Mouse (Mus musculus): Measurements from ENCODE around the gene Olfr655. TPM values are rescaled to one million over a fixed set of nuclear protein-coding genes. Genes with fewer than 3 reads are reported as not detected.
A peak's percentile ranks its signal among the peaks of the same experiment; 100 is the strongest.

Olfr655 gene
- not detected for total RNA-seq (2021)
- long read RNA-seq, experiment 1 = 0 reads
- long read RNA-seq, experiment 2 = 0 reads

DNA sequence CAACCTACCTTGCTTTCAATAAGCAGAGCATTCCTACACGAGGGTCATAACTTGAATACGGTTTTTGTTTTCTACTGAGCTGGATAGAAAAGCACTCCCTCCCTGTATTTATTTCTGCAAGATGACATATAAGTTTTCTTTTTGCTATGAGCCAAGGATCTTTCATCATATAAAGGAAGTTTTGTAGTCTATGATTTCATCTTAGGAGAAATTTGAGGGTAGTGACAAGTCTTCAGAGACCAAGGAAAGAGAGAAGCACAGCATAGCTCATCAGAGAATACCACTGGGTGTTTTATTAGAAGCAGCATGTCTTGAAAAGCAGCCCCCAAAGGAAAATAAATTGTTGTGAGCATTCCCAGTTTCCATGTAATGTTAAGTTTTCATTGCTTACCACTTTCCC lies at the start of gene Olfr655:
Olfr655 (minus strand) TSS at position 101 of the 400 bp plus-strand sequence.
- DNase-seq = no peak

DNA sequence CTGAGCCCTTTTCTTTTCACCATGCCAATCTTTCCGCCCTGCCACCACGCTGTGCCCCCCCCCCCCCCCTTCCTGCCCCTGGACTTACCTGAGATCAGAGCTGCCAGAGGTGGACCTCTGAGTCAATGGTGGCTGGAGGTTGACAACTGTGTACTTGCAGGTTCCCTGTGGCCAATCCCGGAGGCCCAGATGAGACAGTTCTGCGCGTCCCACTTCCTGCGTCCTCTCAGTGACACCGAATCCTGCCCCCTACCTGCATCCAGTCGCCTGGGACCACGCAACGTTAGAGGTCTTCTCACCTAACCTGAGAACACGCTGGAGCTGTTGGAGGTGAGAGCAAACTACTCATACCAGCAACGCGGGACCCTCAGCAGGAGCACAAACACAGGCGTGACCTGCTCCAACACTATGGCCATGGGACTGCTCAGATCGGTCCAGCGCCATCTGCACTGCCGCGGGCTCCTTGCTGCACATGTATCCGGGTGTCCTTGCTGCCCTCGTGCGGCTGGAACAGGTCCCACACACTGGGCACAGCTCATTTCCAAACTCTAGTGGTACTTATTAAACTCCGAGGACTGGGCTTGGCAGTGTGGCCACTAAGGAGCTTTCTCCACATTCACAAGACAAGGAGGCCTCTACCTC lies 45.4 kb upstream of the Olfr655 start, which contains the start of gene Olfr658:
Olfr658 (minus strand) TSS at position 465 of the 642 bp plus-strand sequence.
- peak; percentile 49 for DNase-seq

DNA sequence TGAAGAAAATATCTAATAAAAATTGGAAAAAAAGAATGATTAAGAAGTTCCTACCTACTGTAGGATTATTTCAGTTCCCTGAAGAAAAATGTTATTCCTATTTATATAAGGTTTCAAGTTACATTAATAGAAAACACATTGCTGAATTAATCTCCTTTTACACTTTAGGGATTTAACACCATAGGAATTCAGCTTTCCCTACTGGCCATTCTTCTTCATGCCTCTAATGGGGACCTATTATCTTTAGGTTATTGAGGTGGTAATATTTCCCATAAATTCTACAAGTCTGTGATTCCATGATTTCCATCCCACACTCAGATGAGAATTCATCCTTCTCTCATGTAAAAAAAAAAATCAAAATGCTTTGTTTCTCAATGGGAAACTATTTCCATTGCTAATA lies 22.9 kb upstream of the Olfr655 start, which contains the start of gene Olfr657:
Olfr657 (plus strand) TSS at position 301 of the 400 bp plus-strand sequence.
- DNase-seq = no peak

DNA sequence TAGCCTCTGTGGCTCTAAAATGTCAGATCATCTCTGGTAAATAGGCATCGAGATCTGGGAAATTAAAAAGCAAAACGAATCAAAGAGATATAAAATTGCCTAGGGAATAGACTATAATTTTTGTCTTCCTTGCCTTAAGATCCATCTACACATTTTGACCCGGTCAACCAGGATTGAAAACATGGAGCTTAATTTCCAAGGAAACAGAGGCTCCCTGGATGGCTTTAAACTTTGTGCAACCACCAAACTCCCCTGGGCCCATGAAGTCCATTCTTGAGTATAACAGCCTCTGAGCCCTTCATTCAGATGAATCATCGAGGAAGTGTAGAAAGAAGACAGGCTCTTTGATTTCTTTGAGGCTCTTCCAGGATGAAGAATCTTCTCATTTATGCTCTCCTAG lies 12.1 kb upstream of the Olfr655 start, which contains the start of gene Olfr656:
Olfr656 (plus strand) TSS at position 301 of the 400 bp plus-strand sequence.
- DNase-seq = no peak

DNA sequence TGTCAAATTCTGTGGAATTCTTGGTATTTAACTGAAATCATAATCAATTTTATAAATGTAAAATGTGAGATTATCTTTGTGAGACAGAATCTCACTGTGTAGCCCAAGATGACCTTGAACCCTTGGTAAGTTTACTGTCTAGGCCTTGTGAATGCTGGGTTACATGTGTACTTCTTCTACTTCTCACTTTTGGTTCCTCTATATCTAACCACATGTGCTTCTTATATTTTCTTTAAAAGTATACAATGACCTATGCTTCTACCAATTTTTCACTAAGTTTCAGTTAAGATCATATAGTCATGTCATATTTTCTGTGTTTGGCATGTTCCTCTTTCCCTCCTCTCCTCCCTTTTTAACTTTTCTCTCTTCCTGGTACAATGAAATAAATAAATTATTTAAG lies 3.1 kb upstream of the Olfr655 start:
- DNase-seq = no peak

DNA sequence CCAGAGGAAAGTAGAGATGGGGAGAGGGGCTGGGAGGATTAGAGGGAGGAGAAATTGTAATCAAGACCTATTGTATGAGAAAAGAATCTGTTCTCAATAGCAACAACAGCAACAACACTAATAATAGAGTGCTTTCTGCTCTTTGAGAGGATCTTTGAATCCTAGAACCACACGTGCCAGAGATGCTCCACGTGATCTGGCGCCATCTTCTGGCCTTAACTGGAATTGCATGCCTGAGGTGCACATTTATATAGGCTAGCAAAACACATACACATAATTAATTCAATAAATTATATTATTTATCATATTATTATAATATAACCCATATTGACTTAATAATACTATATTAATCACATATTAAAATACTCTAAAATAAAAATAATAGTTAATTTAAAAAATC lies 1.6 kb upstream of the Olfr655 start:
- peak; percentile 65 for DNase-seq

DNA sequence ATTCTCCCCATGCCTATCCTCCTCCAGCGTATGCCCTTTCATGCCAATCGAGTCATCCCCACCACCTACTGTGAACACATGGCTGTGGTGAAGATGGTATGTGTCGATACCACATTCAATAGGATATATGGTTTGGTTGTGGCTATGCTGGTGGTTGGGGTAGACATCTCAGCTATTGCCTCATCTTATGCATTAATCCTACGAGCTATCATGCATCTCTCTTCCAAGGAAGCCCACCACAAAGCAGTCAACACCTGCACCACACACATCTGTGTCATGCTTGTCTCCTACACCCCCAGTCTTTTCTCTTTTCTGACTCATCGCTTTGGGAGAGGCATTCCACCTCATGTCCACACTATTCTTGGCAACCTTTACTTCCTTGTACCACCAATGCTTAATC lies 13.3 kb downstream of the Olfr655 start:
- no peak for DNase-seq

DNA sequence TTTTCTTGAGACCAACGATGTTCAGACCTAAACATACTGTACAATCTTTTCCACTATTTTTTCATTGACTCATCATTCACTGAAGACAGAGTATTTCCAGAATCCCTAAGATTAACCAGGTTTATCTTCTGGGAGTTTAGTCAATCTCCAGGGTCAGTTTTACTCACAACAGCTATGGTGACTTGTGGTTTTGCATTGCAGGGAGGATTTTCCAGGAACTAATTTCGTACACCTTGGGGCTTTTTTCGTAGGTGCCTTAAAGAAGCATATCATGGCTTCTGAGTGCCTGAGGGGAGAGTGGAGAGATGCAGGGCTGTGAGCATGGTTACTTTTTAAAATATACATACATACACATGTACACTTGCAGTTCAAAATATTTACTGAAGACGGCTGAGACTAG lies 14.9 kb downstream of the Olfr655 start, which contains the start of gene Olfr654:
Olfr654 (plus strand) TSS at position 301 of the 400 bp plus-strand sequence.
- DNase-seq = no peak

DNA sequence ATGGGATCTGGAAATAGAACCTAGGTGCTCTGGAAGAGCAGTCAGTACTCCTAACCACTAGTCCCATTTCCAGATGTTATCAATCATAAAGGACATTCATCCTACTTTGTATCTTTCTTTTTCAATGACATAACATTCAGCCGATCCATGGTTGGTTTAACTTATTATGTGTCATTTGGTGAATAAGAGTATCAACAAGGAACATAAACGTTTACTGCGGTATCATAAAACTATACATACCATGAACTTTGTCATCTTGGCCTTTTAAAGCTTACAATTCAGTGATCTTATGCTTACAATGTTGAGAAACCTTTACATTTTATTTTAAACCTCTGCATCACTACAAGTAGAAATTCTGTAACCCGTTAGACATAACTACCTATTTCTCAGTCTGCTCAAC lies 20.1 kb downstream of the Olfr655 start:
- no peak for DNase-seq

DNA sequence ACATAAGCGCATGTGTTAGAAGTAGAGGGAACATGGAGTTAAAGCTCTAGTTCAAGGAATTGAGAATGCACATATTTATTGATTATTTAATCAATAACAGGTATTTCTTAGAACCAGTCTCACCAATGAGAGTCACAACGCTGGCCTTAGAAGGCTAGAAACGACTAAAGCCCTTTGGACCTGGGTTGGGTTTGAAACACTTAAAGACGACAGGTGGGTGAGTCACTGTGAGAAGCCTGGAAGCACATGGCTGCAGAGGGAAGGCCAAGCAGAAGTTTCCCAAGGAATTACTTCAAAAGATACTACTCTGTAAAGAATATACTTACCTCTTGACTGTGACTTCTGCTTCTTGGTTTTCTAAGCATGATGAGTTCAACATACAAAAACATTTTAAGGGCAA lies 20.7 kb downstream of the Olfr655 start:
- DNase-seq = no peak

DNA sequence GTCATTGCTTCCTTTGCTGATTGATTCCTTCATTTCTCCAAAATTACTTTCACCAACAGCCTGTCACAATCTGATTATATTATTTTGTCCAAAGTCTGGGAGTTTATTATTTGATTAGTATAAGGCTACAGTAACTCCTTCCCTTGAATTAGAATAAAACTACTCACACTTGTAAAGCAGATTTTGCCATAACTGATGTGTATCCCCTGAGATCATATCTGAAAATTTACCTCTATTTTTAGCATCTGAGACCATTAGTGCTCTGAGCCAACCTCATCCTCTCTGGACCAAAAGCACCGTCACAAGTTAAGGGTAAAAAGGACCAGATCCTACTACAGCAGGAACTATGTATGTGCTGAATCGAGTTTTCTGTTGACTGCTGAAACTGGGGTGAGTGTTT lies 24.6 kb downstream of the Olfr655 start, which contains the start of gene Olfr653:
Olfr653 (plus strand) TSS at position 301 of the 400 bp plus-strand sequence.
- DNase-seq = no peak

DNA sequence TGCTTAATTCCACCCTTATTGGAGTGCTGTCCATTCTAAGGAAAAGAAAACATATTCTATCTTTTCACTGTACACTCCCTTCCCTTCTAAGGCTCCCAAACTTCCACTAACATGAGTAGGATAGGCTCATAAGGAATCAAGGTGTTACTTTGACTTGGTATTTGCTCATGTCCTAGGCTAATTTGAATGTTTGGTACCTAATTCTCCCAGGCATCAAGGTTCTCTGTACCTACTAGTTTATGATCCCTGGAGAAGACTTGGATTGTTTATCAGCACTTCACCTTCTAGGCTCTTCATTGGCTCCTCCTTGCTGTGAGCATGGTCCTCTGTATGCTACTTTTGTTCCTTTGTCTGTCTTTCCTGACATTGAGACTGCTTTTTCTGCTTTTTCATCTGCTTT lies 41.0 kb downstream of the Olfr655 start, which contains the start of gene Olfr652:
Olfr652 (plus strand) TSS at position 301 of the 400 bp plus-strand sequence.
- no peak for DNase-seq

DNA sequence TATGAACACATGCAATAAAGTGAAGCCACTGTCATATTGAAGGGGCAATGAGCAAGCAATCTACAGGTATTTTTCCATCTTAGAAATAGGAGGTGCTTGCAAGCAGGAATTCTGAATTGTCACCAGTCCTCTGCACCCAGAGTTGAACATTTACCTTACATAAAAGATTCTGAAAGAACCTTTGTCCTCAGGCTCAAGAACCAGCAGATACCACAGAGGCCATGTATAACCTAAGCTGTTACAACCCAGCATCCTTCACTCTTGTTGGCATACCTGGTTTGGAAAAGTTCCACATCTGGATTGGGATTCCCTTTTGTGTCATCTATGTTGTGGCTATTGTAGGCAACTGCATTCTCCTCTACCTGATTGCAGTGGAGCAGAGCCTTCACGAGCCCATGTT lies 48.9 kb downstream of the Olfr655 start:
- no peak for DNase-seq

DNA sequence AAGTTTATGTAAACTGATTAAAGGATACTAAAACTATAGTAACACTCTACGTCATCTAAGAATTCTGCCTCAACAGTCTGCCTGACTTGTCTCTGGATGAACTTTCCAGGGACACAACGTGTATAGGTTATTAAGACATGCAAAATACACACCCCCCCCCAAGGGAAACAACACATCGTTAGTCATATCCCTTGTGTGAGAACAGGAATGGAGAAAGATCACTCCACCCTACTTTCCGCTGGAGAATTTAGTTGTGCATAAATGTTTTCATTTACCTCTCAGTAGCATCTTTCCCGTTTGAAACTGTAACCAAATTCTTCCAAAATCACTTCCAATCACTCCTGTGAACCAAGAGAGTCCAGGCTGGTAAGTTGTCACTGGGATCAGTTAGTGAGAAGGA lies 51.7 kb downstream of the Olfr655 start, which contains the start of gene Olfr651:
Olfr651 (plus strand) TSS at position 301 of the 400 bp plus-strand sequence.
- DNase-seq = no peak

Other genes with a start within 250 kb of the Olfr655 start
- gene Trim12c, start 248.4 kb downstream of the Olfr655 start, total RNA-seq (2021) = 10 to 100 TPM in 1 of 2 experiments, 1 to 10 TPM in 1; 7.1 to 11.7 TPM
- gene Trim30b, start 231.9 kb downstream of the Olfr655 start, total RNA-seq (2021) = under 1 TPM; 0.21 to 0.39 TPM
- under 1 TPM in 1 of 2 experiments, not detected in 1; 0.18 TPM for gene Trim30c, start 200.9 kb downstream of the Olfr655 start, total RNA-seq (2021)
- 1 to 10 TPM; 4.2 TPM for gene Trim30a, start 136.6 kb downstream of the Olfr655 start, total RNA-seq (2021)
- 1 to 10 TPM; 3.3 to 5.3 TPM for gene Trim30d, start 93.9 kb downstream of the Olfr655 start, total RNA-seq (2021)
- not detected for gene Olfr651, start 51.6 kb downstream of the Olfr655 start, total RNA-seq (2021)
- gene Olfr652, start 40.9 kb downstream of the Olfr655 start, total RNA-seq (2021) = not detected
- not detected for gene Olfr653, start 24.5 kb downstream of the Olfr655 start, total RNA-seq (2021)
- gene Olfr654, start 14.8 kb downstream of the Olfr655 start, total RNA-seq (2021) = not detected
- gene Olfr656, start 12.2 kb upstream of the Olfr655 start, total RNA-seq (2021) = under 1 TPM in 1 of 2 experiments, not detected in 1; 0.06 TPM
- gene Olfr657, start 23.0 kb upstream of the Olfr655 start, total RNA-seq (2021) = not detected
- gene Olfr658, start 45.5 kb upstream of the Olfr655 start, total RNA-seq (2021) = not detected
- gene Olfr659, start 65.0 kb upstream of the Olfr655 start, total RNA-seq (2021) = not detected
- not detected for gene Olfr661, start 84.7 kb upstream of the Olfr655 start, total RNA-seq (2021)
- not detected for gene Usp17le, start 175.7 kb upstream of the Olfr655 start, total RNA-seq (2021)
- not detected for gene Usp17lb, start 240.8 kb upstream of the Olfr655 start, total RNA-seq (2021)

Measured in adrenal gland, postnatal 10 days (tissue).